Mouse (Mus musculus) spleen, postnatal 4 days (tissue): ENCODE data around the gene Usp31.

Experiments
- DNase-seq, 2 experiments: peaks; one replicate each; pipeline ENCODE4 v3.0.0; 2022; ENCODE audit warnings: low spot score in 2 of 2

Gene Usp31

DNA sequence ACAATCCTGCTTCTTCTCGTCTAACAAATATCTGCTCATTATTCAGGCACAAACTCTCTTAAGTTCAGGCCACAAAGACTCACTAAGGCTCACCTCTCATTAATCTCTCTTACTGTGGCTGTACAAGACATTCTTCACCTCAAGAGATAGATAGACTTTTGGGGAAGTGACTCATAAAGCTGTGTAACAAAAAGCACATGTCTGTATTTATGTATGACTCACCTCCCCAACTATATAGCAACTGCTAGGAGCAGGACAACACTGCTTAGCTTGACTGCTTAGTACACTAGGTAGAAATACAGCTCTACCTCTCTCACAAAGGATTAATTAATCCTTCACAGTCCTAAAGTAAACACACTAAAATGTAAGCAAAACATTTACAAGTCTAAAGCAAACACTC, 46.3 kb downstream of the Usp31 start:
- DNase-seq = no peak

DNA sequence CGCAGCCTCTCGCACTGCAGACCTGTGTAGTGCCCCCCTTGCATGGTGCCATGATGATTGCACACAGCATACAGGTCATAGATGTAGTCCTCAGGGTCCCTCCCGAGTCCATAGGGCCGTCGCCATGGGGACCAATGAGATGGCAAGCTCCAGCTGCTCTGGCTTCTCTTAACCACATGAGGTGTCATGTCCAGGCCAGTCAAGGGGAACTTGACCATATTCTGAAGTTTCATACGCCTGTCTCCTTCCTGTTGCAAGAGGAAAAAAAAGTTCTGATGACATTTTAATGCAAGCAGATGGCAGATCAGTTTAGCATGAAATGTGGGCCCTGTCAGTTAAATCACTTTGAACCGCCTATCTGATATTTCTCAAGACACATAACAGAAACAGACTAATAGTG, 48.2 kb downstream of the Usp31 start:
- DNase-seq = no peak

DNA sequence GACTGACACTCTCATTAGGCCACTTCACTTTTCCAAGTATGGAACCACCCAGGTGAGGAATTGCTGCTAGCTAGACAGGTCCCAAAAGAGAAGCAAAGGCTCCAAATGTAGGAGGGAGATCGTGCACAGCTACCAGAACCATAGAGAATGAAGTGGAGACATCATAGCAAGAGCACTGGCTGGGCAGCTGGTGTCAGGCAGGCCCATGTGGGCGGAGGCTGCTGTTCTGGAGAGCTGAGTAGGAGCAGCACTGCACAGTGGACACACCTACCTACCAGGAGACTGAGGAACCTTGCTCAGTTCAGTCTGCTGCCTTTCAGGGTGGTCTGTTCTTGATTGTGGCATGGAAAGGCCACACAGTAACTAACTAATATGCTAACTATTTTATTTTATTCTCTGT, 52.4 kb downstream of the Usp31 start:
- no peak for DNase-seq

DNA sequence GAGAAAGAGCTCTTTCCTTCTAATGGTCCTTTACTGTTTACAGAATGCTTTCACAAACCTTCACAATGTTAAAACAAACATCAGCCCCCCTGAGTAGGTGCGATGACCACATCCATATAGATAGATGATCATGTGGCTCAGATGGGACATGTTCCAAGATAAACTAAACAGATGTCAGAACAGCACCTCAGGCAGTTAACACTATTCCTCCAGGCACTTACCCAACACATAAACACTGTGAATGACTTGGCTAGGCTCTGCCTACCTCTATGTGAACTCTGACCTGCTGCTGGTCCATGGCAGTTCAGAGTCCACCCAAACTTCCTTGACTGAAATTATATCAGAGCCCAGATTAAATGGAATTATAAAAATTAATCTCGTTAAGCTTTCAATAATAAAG, 54.4 kb downstream of the Usp31 start:
- DNase-seq = no peak

DNA sequence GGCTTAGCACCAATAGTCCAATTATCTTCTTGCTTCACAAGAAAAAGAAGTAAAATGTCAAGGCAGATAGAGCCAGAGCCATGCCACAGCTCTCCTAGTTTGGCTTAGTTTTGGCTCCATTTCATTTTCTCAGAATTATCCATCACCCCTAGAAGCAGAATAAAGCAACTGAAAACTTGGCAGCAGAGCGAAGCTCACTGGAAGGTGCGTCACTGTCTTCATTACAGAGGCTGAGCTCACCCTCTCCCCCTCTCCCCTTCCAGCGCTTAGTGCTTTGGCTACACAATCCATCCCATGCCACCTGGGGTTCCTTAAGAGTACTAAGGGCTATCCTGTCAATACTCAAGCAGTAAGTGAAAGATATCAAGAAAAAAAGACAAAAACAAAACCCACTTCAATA, 56.3 kb downstream of the Usp31 start:
- no peak for DNase-seq

DNA sequence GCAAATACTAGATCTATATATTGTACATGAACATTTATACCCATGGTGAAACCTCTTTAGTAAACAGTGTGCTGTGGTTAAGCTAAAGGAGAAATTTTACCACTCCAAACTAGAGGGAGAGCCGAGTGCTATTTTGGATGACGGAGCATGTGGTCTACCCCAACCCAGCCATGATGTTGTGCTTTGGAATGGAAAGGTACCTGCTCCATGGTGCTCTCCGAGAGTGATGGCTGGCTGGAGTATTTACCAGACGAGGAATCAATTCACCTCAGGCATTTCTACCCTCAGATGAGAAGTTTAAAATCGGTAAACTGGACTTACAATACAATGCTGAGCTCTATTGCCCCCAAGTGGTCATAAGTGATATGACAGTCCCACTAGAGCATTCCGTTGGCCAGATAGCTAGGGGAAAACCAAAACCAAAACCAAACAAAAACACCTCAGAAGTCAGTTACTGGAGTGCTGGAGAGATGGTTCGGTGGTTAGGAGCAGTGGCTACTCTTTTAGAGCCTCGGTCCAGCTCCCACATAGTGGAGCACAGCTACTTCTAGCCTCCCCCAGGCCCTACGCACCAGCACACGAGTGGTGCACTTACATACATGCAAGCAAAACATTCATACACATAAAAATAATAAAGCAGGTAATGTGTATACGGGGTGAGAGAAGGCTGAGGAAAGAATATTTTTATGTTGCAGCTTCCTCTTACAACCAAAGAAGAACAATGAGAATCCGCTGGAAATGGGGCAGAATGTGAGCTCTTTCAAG, 65.9 kb downstream of the Usp31 start:
- peak; percentile 36 to 71 for DNase-seq

DNA sequence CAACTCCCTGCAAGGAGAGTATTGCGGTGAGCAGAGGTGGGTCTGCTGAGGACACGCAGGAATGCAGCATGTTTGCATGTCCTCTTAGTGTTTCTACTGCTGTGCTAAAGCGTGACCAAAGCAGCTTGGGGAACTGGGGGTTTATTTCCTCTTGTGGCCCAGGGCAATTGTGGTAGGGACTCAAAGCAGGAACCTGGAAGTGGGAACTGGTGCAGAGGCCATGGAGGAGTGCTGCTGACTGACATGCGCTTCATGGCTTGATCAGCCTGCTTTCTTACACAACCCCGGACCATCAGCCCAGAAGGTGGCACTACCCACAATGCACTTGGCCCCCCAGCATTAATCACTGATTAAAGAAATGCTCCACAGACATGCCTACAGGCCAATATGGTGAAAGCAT, 70.3 kb downstream of the Usp31 start:
- no peak for DNase-seq

DNA sequence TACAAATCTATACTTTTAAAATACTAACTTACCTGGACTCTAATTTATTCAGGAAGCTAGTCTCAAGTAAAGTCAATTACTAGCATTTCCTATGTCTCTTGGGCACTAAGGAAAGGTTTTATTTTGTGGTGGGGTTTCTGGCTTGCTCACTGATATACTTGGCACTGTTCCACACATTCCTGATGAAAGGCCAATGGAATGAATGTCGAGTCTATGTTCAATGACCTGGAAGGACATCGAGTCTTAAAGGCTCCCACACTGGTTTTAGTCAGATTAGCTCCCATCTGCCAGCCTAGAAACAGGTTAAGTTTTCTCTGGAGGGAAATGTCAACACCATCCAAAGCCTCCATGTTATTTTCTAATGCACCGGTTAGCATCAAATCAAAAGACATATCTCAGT, 72.8 kb downstream of the Usp31 start:
- no peak for DNase-seq

DNA sequence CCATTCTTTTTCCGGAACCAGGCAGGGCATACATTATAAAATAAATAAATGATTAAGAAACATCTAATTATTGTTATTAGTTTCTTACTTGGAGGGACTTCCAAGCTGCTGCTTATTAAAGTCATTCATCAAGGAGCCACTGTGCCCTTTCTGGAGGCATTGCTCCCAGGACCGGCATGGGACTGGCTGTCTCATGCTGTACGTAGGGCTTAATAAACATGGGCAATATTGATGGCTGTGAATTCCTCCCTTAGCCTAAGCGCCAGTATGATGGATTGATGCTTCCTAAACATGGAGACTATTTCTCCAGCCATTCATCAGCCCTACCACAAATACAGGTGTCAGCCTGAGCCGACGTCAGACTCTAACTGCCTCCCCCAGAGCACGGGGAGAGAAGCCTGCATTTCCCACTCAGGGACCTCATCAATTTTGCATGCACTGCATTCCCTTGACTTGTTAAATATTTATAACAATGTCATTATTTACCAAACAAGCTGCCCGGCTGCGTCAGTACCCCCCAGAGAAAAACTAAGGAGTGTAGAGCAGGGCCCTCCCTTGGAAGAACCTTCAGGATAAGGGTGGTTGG, 84.1 kb downstream of the Usp31 start:
- DNase-seq = no peak

DNA sequence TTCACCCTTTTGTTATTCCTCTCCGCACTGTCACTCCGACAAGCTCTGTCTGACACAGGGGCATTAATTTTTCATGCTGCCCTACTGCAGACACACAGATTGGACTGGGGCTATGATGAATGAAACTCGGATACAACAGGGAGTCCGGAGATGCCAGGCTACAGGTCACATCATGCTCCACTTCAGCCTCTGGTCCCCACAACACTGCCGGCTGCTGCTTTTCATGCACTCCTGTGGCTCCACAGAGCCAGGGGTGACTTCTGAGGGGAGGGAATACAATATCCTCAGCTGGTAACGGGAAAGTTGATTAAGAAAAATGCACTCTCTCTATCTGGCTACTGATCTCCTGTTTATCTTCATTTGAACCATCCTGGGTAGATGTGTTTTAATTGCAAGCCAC, 84.6 kb downstream of the Usp31 start:
- DNase-seq = no peak

DNA sequence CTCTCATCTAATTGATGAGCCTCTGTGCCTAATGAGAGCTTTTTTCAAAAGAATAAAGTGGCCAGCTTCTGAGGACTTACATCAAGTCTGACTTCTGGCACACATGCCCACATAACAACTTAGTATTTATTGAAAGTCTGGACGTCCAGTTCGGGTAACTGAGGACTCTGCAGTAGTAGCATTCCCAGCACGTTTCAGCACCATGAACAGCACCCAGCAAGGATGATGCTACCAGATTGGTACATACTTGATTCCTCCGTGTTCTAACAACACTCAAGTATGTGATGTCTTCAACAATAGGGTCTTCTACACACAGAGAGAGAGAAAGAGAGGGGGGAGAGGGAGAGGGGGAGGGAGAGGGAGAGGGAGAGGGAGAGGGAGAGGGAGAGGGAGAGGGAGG, 105.4 kb downstream of the Usp31 start:
- DNase-seq = no peak

DNA sequence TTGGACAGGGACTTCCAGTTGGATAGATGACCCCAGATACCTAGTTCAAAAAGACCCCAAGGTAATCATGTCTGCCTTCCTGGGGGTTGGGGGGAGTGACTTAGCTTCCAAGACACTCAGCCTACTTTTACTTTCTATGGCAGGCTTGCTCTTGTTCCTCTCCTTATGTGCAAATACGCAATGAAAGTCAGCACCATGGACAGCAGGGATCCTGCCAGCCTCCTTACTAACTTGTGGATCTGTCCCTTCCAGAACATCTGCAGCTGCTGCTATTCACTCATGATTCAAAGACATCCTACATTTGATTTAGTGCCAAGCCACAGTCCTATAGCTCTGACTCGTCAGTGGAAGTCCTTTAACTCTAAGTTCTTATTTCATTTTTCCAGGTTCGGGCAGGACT, 110.7 kb downstream of the Usp31 start:
- no peak for DNase-seq

DNA sequence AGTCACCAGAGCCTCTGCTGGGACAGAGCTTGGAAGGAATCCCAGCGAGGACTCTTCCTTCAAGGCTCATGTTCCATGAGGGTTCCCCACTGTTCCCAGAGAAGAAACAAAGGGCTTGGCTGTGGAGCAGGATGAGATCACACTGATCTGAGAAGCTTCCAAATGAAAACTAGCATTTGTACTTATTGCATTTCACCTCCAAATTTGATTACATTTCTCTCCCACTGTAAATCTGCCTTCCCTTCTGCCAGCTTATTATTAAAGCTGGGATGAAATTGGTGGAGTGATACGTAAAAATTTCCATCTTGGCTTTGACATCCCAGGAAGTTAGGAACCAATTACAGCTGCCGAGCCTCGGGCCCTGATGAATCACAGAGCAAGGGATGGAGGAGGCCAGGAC, 111.6 kb downstream of the Usp31 start:
- no peak for DNase-seq

DNA sequence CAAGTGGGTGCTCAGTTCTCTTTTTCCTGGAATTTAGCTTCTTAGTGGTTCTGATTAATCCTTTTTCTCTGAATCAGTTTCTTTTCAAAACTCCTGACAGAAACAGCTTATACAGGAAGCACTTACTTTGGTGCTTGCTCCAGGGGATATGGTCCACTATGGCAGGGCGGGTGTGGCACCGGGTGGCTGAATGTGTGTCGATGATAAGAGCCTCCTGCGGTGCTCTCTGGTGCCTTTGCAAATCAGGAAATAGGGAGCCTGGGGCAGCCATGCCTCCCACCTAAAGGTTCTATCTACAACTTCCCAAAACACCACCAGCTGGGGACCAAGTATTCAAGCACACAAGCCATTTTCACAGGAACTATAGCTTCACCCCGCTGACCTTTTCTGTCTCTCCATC, 112.0 kb downstream of the Usp31 start:
- DNase-seq = no peak

DNA sequence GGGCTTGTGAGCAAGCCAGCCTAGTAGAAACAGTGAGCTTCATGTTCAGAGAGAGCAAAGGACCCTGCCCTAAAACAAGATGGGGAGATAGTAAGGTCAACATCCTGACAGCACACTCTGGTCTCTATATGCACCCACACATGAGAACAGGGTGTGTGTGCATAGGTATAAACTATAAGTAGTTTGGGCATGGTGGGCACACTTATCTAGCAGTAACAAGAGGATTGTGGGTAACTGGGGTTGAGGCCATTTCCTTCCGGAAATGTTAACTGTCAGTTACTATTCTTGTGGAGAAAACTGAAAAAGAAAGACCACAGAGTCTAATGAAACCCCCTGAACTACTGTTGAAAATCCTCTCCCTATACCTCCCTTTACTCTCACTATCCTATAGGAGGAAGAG, 112.4 kb downstream of the Usp31 start:
- no peak for DNase-seq
